Mouse (Mus musculus) layer of hippocampus, adult 18-20 months (tissue): Measurements from ENCODE around the gene A030005L19Rik. TPM values are rescaled to one million over a fixed set of nuclear protein-coding genes. Genes with fewer than 3 reads are reported as not detected.

Experiments
- total RNA-seq, 2 experiments: library from RNA; stranded (reverse); gene quantifications; 2 replicates each; pipeline ENCODE4 v1.2.3; 2021

The A030005L19Rik gene
- total RNA-seq, 2 experiments from 2014 or later: 0.42 to 0.71 TPM

Other genes with a start within 250 kb of the A030005L19Rik start
- 100 to 1,000 TPM; 228 to 243 TPM for gene Mff, start 188.4 kb upstream of the A030005L19Rik start, total RNA-seq
- gene Tm4sf20, start 144.9 kb upstream of the A030005L19Rik start, total RNA-seq: not detected
- not detected for gene Gm47791, start 142.1 kb upstream of the A030005L19Rik start, total RNA-seq
- 10 to 100 TPM; 69.3 to 74.0 TPM for gene Agfg1, start 73.8 kb upstream of the A030005L19Rik start, total RNA-seq
- gene A030014E15Rik, start 11.6 kb downstream of the A030005L19Rik start, total RNA-seq: not detected
- gene Gm6217, start 18.1 kb downstream of the A030005L19Rik start, total RNA-seq: not detected
- gene A030003K21Rik, start 30.1 kb downstream of the A030005L19Rik start, total RNA-seq: not detected
- not detected for gene Gm7544, start 42.7 kb downstream of the A030005L19Rik start, total RNA-seq
- gene Gm47955, start 47.0 kb downstream of the A030005L19Rik start, total RNA-seq: not detected
- not detected for gene Gm47959, start 87.2 kb downstream of the A030005L19Rik start, total RNA-seq
- 1 to 10 TPM; 1.8 to 1.9 TPM for gene Slc19a3, start 125.1 kb downstream of the A030005L19Rik start, total RNA-seq
- gene Krtap28-10, start 129.2 kb downstream of the A030005L19Rik start, total RNA-seq: not detected
- not detected for gene Gm47969, start 131.6 kb downstream of the A030005L19Rik start, total RNA-seq
- not detected for gene A030005K14Rik, start 146.1 kb downstream of the A030005L19Rik start, total RNA-seq
- not detected for gene Krtap28-13, start 147.6 kb downstream of the A030005L19Rik start, total RNA-seq
- not detected for gene Ccl20, start 203.4 kb downstream of the A030005L19Rik start, total RNA-seq
- under 1 TPM; 0.45 to 0.56 TPM for gene Daw1, start 246.4 kb downstream of the A030005L19Rik start, total RNA-seq